Mouse (Mus musculus) lung, adult 2 months (tissue): ENCODE results near the gene Ccdc137.

Experiments
- CTCF ChIP-seq: fragments of 200-500 bp; IDR thresholded peaks from 2 replicates; pipeline ENCODE4 v1.5.1; 2011; ENCODE audit warnings: mild to moderate bottlenecking, low read length, control low read depth; ENCODE audit not compliant: insufficient read depth
- POLR2A ChIP-seq: fragments of 200-500 bp; IDR thresholded peaks from 2 replicates; pipeline ENCODE4 v1.6.1; 2011; ENCODE audit warnings: low read depth, mild to moderate bottlenecking, control low read depth, low read length, borderline replicate concordance; ENCODE audit errors: extremely low read depth

- no peak for TF ChIP-seq CTCF
- peak; percentile 86; the same call in 1 of the 2 replicates for TF ChIP-seq POLR2A
These were observed 9.3 kb downstream of the Ccdc137 start, which contains the start of gene Arl16 for GRCm38 (mm10) chr11:120467051-120467735.
